Mouse (Mus musculus) stomach, postnatal 0 days (tissue): ENCODE measurements around the gene Gm15140. TPM values are rescaled to one million over a fixed set of nuclear protein-coding genes. Genes with fewer than 3 reads are reported as not detected.
"Not testable (repeated sequence)": the region's sequence is repeated elsewhere in the genome, so short reads cannot be mapped to it uniquely, and the experiment has no call there.

Experiments used
- ATAC-seq: fragments of 200-750 bp; cut with Nextera tagmentation; 2 replicates; pipeline ENCODE4 v1.8.0; 2017; ENCODE audit not compliant: low FRiP score, low TSS enrichment
- DNase-seq: peaks from one replicate; pipeline ENCODE4 v3.0.0-alpha.2; 2016; ENCODE audit warnings: low spot score
- H3K27ac ChIP-seq: fragments of 300-500 bp; sonication (generic); replicated peaks from 2 replicates; pipeline ENCODE4 v1.5.1; 2014; ENCODE audit warnings: mild to moderate bottlenecking, control low read depth
- H3K27me3 ChIP-seq: fragments of 300-500 bp; sonication (generic); 2 replicates; pipeline ENCODE4 v1.6.1; 2014; ENCODE audit warnings: low read length; ENCODE audit not compliant: control insufficient read depth, insufficient read depth
- H3K36me3 ChIP-seq: fragments of 300-500 bp; sonication (generic); 2 replicates; pipeline ENCODE4 v1.6.1; 2014; ENCODE audit warnings: low read length, mixed read lengths; ENCODE audit not compliant: control insufficient read depth, insufficient read depth
- H3K4me1 ChIP-seq: fragments of 300-500 bp; sonication (generic); replicated peaks from 2 replicates; pipeline ENCODE4 v1.6.1; 2014; ENCODE audit warnings: antibody characterized with exemption; ENCODE audit not compliant: control insufficient read depth, insufficient read depth
- H3K4me2 ChIP-seq: fragments of 300-500 bp; sonication (generic); replicated peaks from 2 replicates; pipeline ENCODE4 v1.6.1; 2014; ENCODE audit warnings: low read depth, mild to moderate bottlenecking, control low read depth, moderate library complexity
- H3K4me3 ChIP-seq: fragments of 300-500 bp; sonication (generic); 2 replicates; pipeline ENCODE4 v1.5.1; 2014; ENCODE audit warnings: low read depth, low read length, control low read depth
- H3K9ac ChIP-seq: fragments of 300-500 bp; sonication (generic); 2 replicates; pipeline ENCODE4 v1.6.1; 2014; ENCODE audit warnings: mild to moderate bottlenecking, low read length, control low read depth, mixed read lengths
- H3K9me3 ChIP-seq: fragments of 300-500 bp; sonication (generic); 2 replicates; pipeline ENCODE4 v1.6.1; 2016; ENCODE audit warnings: low read length; ENCODE audit not compliant: control insufficient read depth
- WGBS: fragments of 180-500 bp; shearing (Covaris S2); extraction: QIAGEN DNeasy Blood & Tissue Kit; methylation state at CpG from one replicate; pipeline ENCODE4 v1.1.7; 2014; 5-methylcytosine and 5-hydroxymethylcytosine counted together
- polyA plus RNA-seq: library from polyadenylated mRNA; unstranded; fragments of >200 nt; fragmentation: Nextera tagmentation; extraction: Ambion mirVana; gene quantifications from 2 replicates; pipeline ENCODE4 v1.2.1, GENCODE M21; 2015

Gene Gm15140
- not detected in 2 replicates for polyA plus RNA-seq

DNA sequence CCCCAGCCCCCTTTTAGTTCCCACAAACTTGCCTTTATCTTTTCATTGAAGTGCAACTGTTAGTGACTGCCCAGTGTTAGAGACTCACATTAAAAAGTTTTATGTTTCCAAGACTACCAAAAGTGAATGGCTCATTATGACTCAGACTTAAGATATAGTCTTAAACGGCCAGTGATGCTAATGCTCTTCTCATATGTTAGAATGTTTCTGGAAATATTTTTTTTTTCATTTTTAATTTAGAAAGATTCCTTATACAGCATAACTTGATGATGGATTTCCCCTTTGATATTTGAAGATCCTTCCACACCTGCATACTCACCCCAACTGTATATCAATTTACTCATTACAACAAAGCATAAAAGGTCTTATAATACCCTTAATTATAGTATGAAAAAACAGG is at the start of gene Gm15140:
Gene Gm15140 (minus strand): TSS at position 101 of the 400 bp plus-strand sequence.
- H3K4me1 ChIP-seq, H3K4me2 ChIP-seq, H3K9me3 ChIP-seq, H3K4me3 ChIP-seq, H3K27ac ChIP-seq, H3K27me3 ChIP-seq, H3K9ac ChIP-seq, H3K36me3 ChIP-seq, ATAC-seq, DNase-seq: not testable (repeated sequence)
- 65% methylated on average over 1 of the region's 1 CpGs for WGBS

Other genes starting within 250 kb of the Gm15140 start
- not detected in 2 replicates for gene Samt1, start 108.0 kb downstream of the Gm15140 start, polyA plus RNA-seq
- not detected in 2 replicates for gene 4921511M17Rik, start 86.9 kb downstream of the Gm15140 start, polyA plus RNA-seq
- gene Gm10057, start 65.6 kb downstream of the Gm15140 start, polyA plus RNA-seq, result not detected in 2 replicates
- not detected in 2 replicates for gene 4930524N10Rik, start 222.7 kb upstream of the Gm15140 start, polyA plus RNA-seq